Mouse (Mus musculus) olfactory bulb, adult 2 months (tissue): ENCODE data around the gene Cadm3.

ENCODE experiments used
- CTCF ChIP-seq: fragments of 200-500 bp; IDR thresholded peaks from 2 replicates; pipeline ENCODE4 v1.5.1; 2012; ENCODE audit warnings: low read depth, mild to moderate bottlenecking, low read length, moderate library complexity; ENCODE audit not compliant: insufficient read depth
- POLR2A ChIP-seq: fragments of 200-500 bp; IDR thresholded peaks from 2 replicates; pipeline ENCODE4 v1.6.1; 2012; ENCODE audit warnings: mild to moderate bottlenecking, low read depth, low read length, moderate library complexity; ENCODE audit not compliant: insufficient read depth

- no peak for TF ChIP-seq POLR2A
- no peak for TF ChIP-seq CTCF
These were observed 37.8 kb downstream of the Cadm3 start for GRCm38 (mm10) chr1:173329743-173330142.
